Mouse (Mus musculus) heart, postnatal 0 days (tissue): ENCODE measurements at regions not wholly inside any gene's neighbourhood (a gene's known extent, or its start where the extent isn't known, plus 50 kb on each side); places are given as distances from the start of the nearest gene placed in this dataset.

Source experiments
- CTCF ChIP-seq: IDR thresholded peaks from 2 replicates; pipeline ENCODE4 v1.5.1; 2016; ENCODE audit warnings: antibody characterized with exemption, control low read depth, low read depth
- EP300 ChIP-seq: IDR thresholded peaks from 2 replicates; pipeline ENCODE4 v1.6.1; 2016; ENCODE audit warnings: antibody characterized with exemption, low read depth

- no peak for TF ChIP-seq CTCF
- no peak for TF ChIP-seq EP300
Measured at GRCm38 (mm10) chr10:120527951-120528350, 51.7 kb upstream of the Hmga2 start.
